Mouse (Mus musculus): ENCODE data around the gene Endod1.
"Not testable (repeated sequence)": the region's sequence is repeated elsewhere in the genome, so short reads cannot be mapped to it uniquely, and the experiment has no call there.

Gene Endod1

DNA sequence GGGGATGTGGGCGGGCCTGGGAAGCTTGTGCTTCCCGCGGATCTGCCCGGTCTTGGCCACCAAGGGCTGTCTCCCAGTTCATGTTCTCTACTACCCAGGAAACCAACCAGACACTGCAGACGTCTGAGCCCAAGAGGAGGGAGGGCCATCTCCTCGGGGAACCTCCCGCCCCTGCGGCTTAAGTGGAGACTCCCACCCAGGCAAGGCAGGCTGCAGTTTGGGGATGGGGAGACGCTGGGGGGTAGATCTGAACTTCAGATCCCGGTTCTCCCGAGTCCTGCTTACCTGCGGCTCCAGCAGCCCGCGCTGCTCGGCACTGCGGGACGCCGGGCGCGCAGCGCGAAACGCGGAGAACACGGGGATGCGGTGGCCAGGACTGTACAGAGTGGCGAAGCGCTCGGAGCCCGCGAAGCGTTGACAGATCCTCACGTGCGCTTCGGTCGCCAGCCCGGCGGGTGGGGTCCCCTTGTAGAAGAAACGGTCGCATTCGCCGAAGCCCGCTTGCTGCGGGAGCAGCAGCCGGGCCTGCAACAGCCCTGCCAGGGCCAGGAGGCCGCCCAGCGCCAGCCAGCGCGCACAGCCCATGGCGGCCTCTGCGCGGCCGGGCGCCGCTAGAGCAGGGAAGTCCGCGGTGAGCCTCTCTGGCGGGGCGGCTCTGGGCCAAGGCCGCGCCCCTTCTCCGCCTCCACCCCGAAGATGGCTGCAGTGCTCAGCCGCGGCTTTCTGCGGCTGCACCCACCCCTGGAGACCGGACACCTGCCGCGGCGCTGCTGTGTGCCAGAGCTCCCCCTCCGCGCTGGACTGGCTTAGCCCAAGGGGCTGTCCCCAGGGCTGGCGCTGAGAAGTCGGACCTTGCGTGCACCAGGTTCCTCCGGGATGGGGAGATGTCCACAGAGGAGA lies 671 bp downstream of the Endod1 start:
- DNase-seq (ENCODE audit: low spot score in 2 of 2) = peak; percentile 88 to 91

DNA sequence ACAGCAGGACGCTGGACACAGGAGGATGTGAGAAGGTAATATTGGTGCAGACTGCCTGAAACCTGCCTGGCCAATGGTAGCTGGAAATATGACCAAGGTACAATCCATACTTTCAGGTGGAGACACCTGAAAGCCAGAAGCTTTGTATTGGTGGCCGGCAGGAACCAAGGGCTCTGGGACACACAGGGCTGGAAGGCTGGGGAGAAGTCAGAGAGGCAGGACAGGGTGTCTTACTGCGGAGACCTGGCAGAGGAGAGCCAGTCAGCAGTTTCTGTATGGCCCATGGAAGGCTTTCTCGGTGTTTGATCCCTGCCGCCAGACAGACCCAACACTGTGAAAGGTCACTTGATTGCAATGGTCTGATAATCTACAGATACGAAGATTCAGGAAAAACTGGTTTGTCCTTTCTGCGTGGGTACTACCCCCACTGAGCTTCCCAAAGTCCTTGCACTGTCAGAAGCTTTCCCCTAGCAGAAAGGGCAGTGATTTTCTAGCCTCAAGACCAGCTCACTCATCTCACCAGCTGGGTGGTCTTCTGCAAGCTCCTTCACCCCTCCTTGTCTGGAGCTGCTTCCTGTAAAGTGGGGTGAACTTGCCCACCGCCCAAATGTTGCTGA lies 1.4 kb downstream of the Endod1 start:
- DNase-seq (ENCODE audit: low spot score in 2 of 2) = no peak

DNA sequence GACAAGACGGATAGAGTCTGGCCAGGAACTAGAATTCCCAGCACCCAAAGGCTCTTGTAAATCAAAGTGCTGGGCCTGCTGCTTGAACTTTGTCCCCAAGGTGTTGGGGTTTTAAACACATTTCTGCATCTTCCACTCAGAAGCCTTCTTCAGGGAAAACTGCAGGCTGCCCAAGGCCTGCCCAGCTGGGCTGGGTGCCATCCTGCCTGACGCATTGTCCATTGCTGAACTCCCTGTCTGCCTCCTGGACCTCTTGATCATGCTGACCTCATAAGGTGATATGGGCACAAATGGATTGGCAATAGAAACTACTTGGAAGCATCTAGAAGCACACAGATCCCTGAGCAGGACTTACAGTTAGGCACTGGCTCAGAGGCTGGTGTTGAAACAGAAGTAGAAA lies 3.2 kb downstream of the Endod1 start:
- no peak for DNase-seq (ENCODE audit: low spot score in 2 of 2)

DNA sequence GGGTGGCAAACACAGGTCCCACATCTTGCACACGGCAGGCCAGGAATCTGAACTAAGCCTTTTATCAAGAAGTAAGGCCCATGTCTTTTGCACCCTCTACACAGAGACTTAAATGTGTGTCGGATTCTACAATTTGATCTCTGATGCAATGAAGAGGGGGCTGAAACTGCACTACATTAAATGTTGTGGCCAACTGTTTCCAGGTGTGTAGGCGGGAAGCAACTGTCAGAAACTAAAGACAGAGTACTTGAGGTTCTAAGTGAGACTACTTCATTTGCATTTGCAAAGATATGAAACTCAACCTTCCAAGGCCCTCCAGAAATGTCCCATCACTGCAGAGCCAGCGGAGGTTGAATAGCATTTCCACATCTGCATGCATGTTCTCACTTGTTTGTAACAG lies 5.2 kb downstream of the Endod1 start:
- DNase-seq (ENCODE audit: low spot score in 2 of 2) = no peak

DNA sequence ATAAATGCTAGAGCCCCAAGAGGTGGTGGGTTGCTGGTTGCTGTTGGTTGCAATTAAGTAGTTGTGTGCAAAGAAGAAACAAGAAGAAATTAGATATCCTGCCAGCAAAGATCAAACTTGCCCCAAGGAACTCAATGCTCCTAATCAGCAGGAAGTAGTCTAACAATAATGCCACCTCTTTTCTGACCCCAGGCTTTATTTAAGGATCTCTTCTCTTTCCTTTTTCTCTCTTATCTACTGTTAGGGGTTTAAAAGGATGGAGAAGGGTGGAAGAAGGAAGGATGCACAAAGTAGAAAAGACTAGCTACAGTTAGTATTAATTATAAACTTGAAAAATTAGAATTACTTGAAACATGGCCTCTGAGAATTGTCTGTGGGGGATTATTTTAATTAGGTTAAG lies 8.9 kb downstream of the Endod1 start:
- no peak for DNase-seq (ENCODE audit: low spot score in 2 of 2)

DNA sequence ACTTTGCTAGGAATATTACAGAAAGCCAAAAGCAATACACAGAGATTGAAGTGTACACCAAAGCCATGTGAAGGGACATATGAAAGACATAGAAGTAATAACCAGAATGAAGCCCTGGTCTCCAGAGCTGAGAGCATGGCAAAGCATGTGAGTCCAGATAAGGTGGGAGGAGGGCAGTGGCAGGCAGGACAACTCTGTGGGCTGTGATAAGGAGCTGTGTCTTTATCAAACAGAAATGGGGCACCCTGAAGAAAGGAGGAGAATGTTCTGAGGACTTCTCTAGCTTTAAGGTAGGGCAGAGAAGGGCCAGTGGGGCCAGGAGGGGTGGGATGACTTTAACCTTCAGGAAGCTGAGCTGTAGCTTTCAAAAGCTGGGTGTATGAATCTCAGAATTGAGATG lies 12.0 kb downstream of the Endod1 start:
- DNase-seq (ENCODE audit: low spot score in 2 of 2) = no peak

DNA sequence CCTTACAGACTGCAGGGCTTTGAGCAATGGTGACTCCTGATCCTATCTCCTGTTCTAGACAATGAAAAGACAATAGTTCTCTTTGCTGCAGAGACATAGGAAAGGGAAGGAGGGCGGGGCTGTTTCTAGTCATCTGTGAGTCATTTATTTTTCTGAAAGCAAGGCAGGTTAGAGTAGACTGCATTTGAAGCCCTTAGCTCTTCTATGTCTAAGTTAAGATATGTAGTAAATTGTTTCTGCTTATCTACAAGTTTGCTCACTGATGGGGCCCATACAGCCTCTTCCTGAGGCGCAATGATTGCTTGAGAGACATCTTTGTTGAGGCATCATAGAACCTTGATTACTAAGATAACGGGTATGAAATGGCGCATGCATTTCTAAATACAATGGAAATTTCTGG lies 13.5 kb downstream of the Endod1 start:
- no peak for DNase-seq (ENCODE audit: low spot score in 2 of 2)

DNA sequence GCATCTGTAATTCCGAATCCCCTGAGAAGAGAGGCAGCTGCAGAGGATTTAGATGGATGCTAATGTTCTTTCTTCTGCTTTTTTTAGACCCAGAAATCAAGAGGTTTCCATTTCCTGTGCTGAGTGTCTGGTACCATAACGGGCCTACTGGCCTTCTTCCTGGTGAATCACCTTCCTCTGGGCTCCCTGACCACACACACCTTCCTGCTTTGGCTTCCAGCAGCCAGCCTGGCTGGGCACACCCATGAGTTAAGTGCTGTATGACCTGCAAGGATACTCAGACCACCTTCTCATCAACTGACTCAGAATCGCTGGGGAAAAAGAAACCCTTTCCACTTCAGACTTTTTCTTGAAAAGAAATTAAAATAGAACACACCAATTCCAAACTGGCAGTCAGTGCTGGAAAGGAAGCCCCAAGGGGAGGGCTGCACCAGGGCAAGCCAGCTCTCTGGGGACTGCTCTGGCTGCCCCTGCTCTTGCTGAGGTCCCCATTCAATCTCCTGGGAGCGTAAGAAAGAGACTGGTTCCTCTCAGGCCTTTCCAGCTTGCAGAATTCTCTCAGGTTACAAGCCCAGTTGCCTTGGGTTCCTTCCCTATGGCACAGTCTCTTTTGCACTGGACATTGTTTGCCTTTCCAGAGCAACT lies 15.7 kb downstream of the Endod1 start:
- peak; percentile 43 to 54 for DNase-seq (ENCODE audit: low spot score in 2 of 2)

DNA sequence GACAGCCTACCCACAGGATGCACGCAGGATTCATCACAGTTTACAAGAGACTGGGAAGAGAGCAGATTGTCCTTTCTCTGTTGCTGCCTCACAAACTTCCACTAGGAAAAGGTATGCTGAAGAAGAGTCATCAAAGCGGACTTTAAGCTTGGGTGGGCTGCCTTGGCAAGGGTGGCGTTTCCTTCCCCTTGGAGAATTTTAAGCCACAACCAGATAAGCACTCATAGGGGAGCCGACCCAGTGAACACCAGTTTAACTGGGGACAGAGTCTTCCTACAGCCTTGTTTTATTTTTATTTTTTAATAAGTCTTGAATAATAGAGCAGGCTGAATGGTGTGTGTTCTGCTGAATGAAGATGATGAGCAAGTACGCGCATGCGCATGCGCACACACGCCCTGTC lies 16.6 kb downstream of the Endod1 start:
- DNase-seq (ENCODE audit: low spot score in 2 of 2) = no peak

DNA sequence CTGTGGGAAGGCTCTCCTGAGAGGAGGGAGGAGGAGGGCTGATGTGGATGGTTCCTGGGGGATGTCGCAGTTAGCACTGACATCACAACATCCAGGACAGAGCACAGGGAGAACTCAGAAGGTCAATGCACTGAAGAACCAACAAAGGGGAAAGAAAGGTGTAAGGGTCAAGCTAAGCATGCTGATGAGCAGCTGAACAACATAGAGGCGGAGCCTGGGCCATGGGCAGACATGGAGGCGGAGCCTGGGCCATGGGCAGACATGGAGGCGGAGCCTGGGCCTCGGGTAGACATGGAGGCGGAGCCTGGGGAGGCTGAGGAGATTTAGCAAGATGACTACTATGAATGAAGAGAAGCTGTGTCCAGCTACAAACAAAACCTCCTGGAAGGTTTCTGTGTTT lies 17.8 kb downstream of the Endod1 start:
- no peak for DNase-seq (ENCODE audit: low spot score in 2 of 2)

DNA sequence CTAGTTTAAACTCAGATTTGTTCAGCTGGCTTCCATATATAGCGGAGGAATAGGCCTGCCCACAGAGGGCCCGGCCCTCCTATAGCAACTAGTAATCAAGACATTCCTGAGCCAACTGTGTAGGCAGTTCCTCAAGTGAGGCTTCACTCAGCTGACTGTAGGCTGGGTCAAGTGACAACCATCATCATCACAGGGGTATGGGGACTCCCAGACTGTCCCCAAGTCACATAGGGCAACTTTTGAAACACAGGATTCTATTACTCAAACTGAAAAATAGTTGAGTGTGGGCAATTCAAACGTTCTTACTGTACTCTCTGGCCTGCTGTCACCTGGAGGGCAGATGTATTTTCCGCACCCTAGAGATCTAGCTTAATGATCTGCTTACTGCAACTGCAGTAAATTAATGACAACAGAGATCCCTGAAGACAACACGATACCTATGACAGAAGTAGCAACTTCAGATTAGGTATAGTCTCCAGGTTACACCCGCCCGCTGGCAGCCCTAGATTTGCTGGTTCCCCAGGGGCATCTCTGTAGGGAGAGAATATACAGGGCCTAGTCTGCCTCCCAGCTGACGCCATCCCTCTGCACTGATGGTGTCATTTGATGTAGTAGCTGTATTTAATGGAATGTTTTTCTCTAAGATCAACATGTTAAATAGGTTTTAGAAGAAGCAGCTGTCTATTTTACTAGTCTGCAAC lies 19.1 kb downstream of the Endod1 start:
- no peak for DNase-seq (ENCODE audit: low spot score in 2 of 2)

DNA sequence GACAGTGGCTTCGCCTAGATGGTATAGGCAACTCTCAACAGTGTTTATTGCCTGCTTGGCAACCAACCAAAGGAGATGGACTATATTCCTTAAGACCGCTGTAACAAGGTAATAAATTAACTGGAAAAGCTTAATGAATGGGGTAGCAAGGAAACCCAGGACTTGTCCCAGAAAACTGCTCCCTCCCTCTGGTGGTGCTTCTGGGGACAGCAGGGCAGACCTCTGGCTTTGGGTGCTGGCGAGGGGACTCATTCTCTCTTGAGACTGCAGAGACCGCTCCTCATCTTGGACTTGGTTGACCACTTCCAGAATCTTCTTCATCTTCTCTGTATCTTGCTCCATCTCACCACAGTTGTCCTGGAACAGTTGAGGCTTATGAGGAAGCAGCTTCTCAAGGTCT lies 24.3 kb downstream of the Endod1 start:
- DNase-seq (ENCODE audit: low spot score in 2 of 2) = no peak

DNA sequence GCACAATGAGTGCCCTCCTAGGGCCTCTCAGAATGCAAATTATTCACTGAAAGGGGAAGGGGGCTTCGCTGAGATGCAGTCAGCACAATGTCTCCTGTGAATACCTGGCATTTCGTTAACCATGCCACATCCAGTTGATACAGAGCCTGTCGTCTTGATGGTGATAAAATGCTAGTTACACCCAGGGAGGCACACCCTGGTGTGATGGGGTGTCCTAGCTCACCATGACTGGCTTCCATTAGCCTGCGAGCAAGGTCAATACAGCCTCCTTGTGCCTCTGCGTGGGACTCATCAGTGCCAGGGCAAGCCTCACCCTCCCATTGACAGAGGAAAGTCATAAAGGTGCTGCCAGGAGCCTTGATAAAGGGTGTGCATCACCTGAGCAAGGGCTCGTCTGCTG lies 26.5 kb downstream of the Endod1 start:
- DNase-seq (ENCODE audit: low spot score in 2 of 2) = no peak

DNA sequence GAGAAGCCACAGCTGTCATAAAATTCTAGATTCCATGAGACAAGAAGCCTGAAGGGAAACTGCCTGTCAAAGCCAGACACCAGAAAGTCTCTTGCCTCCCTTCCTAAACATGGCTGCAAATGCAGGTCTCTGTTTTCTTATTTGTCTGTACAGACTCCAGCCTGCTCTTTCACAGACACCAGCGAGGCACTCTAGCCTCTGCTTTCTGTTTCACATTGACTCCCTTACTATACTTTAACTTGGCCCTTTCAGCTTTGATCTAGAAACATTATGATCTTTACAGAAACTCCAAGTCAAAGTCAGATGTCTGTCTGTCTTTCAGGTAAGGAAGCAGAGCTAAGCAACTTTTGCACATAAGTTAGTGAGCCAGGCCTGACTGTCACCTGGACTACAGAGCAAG lies 29.0 kb downstream of the Endod1 start:
- no peak for DNase-seq (ENCODE audit: low spot score in 2 of 2)

DNA sequence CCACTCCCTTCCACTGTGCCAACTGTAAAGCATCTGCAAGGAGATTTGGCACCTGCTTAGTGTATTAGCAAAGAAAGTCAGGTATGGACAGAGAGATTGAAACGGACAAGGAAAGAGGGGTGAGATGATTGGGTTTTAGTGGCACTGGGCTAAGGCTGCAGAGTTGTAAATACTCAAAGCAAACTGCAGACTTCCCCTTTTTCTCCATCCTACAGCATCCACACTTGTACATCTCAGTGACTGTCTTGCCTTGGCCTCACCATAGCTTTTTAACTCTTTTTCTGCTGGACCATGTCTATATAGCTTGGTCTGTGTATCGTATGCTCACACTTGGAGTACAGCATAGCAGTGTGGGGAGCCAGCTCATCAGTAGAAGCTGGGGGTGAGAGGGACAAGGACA lies 30.5 kb downstream of the Endod1 start:
- DNase-seq (ENCODE audit: low spot score in 2 of 2) = no peak

DNA sequence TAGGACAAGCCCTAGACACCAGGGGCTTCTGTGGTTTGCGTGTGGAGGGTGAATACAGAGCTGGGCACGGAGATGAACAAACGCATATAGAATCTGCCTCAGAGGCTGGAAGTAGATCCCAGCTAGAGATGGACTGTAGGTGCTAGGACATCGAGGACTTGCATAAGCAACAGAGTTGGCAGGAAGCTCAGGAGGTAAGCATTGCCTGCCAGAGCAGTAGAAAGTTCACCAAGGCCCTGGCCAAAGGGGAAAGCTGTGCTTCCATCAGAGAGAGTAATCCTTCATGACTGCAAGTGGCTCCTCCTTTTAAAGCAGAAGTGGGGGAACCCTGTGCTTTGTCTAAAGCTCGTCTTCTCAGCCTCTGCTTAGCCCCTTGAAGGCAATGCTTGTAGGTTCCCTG lies 31.9 kb downstream of the Endod1 start:
- DNase-seq (ENCODE audit: low spot score in 2 of 2) = no peak

DNA sequence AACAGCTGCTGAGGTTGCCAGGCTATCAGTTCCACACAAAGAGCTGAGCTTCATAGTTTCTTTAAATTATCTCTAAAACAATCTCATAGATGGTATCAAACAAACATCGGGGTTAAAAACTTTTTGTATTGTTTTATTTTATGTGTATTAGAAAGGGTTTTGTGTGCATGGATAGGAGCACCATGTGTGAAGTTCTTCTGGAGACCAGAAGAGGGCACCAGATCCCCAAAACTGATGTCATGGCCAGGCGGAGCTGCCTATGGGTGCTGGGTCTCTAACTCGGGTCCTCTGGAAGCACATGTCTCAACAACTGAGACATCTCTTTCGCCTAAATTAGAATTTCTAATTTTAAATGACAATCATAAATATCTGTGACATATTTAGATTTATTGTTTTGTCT lies 32.9 kb downstream of the Endod1 start:
- DNase-seq (ENCODE audit: low spot score in 2 of 2) = no peak

DNA sequence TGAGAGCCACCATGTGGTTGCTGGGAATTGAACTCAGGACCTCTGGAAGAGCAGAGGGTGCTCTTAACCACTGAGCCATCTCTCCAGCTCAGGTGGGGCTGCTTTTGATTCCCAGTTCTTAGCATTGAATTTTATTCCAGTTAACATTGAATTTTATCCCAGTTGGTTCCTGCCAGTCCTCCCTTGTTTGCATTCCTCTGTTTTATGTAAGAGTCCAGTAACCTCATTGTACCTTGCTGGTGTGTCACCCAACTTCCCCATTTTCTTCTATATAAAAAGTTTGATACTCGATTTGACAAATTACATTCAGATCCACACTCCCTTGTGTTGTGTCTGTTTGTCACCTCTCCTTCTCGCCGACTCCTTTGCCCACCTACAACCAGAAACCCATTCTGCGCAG lies 35.4 kb downstream of the Endod1 start:
- not testable (repeated sequence) for DNase-seq (ENCODE audit: low spot score in 2 of 2)

DNA sequence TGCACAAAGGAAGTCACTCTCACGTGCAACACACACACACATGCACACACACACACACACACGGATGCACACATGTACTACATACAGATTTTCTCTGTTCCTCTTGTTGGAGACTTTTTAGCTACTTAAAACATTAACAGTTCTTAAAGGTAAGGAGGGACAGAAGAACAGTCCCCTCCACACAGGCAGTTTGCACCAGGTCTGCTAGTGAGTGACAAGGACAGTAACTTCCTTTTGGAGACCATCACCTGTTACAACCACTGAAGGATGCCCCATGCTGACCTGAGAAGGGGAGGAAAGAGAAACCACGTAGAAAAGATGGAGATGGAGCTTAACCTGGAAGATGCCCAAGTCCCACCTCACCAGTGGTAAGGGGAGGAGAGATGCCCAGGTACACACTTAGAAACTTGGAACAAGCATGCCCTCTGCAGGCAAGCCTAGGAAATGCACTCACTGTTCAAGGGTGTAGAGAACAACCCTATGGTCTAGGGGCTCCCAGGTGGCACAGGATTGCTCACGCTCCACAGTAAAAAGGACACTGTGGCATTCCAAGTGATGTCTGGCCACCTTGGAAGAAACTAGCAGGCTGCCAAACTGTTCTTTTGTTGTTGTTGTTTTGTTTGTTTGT lies 39.2 kb downstream of the Endod1 start:
- peak; percentile 24 to 46 for DNase-seq (ENCODE audit: low spot score in 2 of 2)

DNA sequence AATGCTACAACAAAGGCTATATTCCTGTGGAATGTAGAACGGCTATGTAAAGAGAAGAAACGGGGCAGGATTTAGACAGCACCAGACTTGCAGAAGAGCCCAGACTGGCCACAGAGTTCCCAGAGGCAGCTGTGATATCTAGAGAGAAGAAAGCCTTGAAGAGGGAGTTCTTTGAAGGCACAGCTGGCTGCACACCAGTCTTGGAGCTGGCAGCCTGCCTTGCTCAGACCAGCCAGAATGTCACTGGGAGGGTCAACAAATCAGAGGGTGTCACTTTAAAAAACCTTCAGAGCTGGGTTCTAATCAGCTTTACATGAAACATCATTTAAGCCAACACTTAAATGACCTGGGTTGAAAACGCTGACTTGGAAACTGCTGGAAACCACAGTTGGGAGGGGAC lies 42.6 kb downstream of the Endod1 start:
- DNase-seq (ENCODE audit: low spot score in 2 of 2) = no peak

DNA sequence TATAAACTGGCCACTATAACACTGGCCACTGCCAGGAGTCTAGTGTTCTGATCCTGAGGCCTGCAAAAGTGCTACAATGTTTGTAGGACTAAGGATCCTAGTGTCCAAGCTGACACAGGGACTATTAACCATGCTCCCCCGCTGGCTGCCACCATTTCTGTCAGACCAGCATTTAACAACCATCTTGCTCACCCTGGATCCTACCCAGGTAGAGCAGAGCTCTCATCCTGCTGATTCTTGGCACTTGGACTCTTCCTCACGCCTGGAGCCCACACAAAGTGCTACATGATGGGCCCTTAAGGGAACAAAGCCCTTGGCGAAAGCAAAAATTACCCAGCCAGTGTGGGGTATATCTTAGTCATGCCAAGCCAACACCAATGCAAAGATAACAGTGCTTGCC lies 44.4 kb downstream of the Endod1 start:
- no peak for DNase-seq (ENCODE audit: low spot score in 2 of 2)

DNA sequence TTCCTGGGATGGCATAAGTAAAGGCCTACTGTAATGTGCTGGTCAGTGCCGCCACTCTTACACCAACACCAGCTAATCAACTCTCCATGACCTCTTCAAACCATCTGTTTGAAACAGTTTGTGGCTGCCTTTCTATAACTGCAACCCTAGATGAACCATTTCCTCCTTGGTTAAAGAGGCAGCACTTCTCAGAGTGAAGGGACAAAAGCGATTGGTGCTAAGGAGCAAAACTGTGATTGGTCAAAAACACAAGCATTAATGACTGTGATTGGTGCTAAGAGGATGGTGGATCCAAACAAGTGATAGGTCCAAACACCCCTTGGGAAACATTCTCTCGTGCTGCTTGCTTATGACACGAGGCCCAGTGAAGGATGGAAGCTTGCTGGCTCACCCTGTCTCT lies 45.5 kb downstream of the Endod1 start:
- DNase-seq (ENCODE audit: low spot score in 2 of 2) = no peak

Data from heart, adult 9 months (tissue).